Mouse (Mus musculus): Measurements from ENCODE around the gene Slc22a3. TPM values are rescaled to one million over a fixed set of nuclear protein-coding genes. Genes with fewer than 3 reads are reported as not detected.
A peak's percentile ranks its signal among the peaks of the same experiment; 100 is the strongest.

The Slc22a3 gene
- polyA plus RNA-seq, 1 experiment, result 0.11 TPM

DNA sequence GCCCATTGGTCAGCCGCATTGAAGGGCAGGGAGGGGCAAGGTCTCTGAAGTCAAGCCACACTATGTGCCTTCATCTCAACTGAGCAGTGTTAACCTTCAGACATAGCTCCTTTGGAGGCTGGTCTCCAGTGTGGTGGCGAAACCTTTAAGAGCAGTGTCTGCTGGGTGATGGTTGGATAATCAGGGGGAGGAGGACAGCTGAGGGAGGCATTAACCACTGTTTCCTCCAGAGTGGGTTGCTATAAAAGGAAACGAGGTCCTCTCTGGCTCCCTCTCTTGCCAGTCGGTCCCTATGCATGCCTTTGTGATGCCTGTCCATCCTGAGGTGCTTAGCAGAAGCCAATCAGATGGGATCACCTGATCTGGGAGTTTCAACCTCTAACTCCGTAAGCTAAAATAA is 38.8 kb downstream of the Slc22a3 start:
- TF ChIP-seq POLR2A (IDR thresholded peaks at IDR 0.05; ENCODE audit: control insufficient read depth, low read depth, low read length), result no peak
- no peak for TF ChIP-seq CTCF (IDR thresholded peaks at IDR 0.05; ENCODE audit: control insufficient read depth, insufficient read depth, insufficient replicate concordance, low read depth, low read length)
- Histone ChIP-seq H3K27ac (ENCODE audit: control insufficient read depth, insufficient read depth, low read depth, low read length) (no peak overlapping the region), H3K36me3 (ENCODE audit: control insufficient read depth, insufficient read depth, low read length) (no peaks in the 10 kb centered on the region), H3K4me3 (ENCODE audit: control insufficient read depth, low read depth, low read length) (no peak overlapping the region), H3K4me1 (ENCODE audit: control insufficient read depth, insufficient read depth, low read length) (no peaks in the 10 kb centered on the region), H3K27me3 (ENCODE audit: control insufficient read depth, insufficient read depth, low read length) (no peaks in the 10 kb centered on the region)

DNA sequence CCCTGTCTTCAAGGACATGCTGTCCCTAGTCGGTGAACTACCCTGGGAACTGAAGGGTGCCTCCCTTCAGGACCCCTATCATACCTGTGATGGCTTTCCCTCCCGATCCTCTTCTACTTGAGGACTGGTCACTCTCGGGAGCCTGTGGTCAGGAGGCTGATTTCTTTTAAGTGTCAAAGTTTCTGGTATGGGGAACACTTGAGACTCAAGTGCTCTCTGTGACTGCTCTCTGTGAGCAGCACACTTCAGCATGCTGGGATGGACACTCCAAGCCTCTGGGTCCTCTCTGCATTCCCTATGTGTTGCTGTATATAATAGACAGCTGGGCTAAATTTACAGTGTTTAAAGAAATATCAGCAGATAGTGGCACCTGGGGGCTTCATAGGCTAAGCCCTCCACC is 39.9 kb downstream of the Slc22a3 start:
- Histone ChIP-seq H3K4me1 (ENCODE audit: control insufficient read depth, insufficient read depth, low read length) (no peaks in the 10 kb centered on the region), H3K27ac (ENCODE audit: control insufficient read depth, insufficient read depth, low read depth, low read length) (no peak overlapping the region), H3K4me3 (ENCODE audit: control insufficient read depth, low read depth, low read length) (no peak overlapping the region), H3K36me3 (ENCODE audit: control insufficient read depth, insufficient read depth, low read length) (no peaks in the 10 kb centered on the region), H3K27me3 (ENCODE audit: control insufficient read depth, insufficient read depth, low read length) (no peaks in the 10 kb centered on the region)
- TF ChIP-seq CTCF (IDR thresholded peaks at IDR 0.05; ENCODE audit: control insufficient read depth, insufficient read depth, insufficient replicate concordance, low read depth, low read length), result no peak
- TF ChIP-seq POLR2A (IDR thresholded peaks at IDR 0.05; ENCODE audit: control insufficient read depth, low read depth, low read length), result no peak

DNA sequence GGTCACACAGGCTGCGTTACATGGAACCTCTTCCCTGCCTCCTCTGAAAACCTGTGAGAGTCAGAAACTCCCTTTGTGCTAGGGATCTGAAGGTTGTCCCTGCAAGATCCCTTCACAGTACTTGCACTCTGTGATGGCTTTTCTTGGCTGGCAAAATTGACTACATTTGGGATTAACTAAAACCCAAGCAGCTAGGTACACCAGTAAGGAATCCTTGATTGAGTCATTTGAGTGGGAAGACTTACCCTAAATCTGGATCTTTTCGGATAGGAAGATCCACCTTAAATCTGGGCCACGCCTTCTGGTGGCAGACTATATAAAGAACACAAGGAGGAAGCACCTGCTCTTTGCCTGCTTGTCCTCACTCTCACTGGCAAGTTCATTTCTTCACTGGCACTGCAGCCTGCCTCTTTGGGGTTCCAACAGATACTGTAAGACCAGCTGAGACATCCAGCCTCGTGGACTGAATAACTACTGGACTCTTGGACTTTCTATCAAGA is 41.0 kb downstream of the Slc22a3 start:
- TF ChIP-seq CTCF (IDR thresholded peaks at IDR 0.05; ENCODE audit: control insufficient read depth, insufficient read depth, insufficient replicate concordance, low read depth, low read length) (no peak), POLR2A (IDR thresholded peaks at IDR 0.05; ENCODE audit: control insufficient read depth, low read depth, low read length) (no peak)
- Histone ChIP-seq H3K27ac (ENCODE audit: control insufficient read depth, insufficient read depth, low read depth, low read length) (no peak overlapping the region), H3K27me3 (ENCODE audit: control insufficient read depth, insufficient read depth, low read length) (no peaks in the 10 kb centered on the region), H3K4me1 (ENCODE audit: control insufficient read depth, insufficient read depth, low read length) (no peaks in the 10 kb centered on the region), H3K36me3 (ENCODE audit: control insufficient read depth, insufficient read depth, low read length) (no peaks in the 10 kb centered on the region), H3K4me3 (ENCODE audit: control insufficient read depth, low read depth, low read length) (no peak overlapping the region)

DNA sequence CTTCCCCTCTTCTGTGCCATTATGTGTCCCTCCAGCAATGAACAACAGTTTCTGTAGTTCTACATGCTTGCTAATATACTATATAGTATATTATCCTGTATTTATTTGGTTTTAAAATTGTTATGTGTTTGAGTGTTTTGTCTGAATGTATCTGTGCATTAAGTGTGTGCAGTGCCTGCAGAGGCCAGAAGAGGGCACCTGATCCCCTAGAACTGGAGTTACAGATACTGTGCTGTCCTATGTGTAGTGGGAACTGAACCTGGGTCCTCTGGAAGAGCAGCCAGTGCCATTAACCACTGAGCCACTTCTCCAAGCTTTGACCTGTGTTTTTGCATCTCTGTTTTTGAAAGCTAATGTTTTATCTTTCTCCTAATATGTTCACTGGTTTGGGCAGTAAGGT is 46.3 kb downstream of the Slc22a3 start:
- Histone ChIP-seq H3K4me3 (ENCODE audit: control insufficient read depth, low read depth, low read length) (no peak overlapping the region), H3K36me3 (ENCODE audit: control insufficient read depth, insufficient read depth, low read length) (no peaks in the 10 kb centered on the region), H3K27ac (ENCODE audit: control insufficient read depth, insufficient read depth, low read depth, low read length) (no peak overlapping the region), H3K4me1 (ENCODE audit: control insufficient read depth, insufficient read depth, low read length) (no peaks in the 10 kb centered on the region), H3K27me3 (ENCODE audit: control insufficient read depth, insufficient read depth, low read length) (no peaks in the 10 kb centered on the region)
- TF ChIP-seq CTCF (IDR thresholded peaks at IDR 0.05; ENCODE audit: control insufficient read depth, insufficient read depth, insufficient replicate concordance, low read depth, low read length) (no peak; the same call in 1 of the 2 replicates), POLR2A (IDR thresholded peaks at IDR 0.05; ENCODE audit: control insufficient read depth, low read depth, low read length) (no peak)

DNA sequence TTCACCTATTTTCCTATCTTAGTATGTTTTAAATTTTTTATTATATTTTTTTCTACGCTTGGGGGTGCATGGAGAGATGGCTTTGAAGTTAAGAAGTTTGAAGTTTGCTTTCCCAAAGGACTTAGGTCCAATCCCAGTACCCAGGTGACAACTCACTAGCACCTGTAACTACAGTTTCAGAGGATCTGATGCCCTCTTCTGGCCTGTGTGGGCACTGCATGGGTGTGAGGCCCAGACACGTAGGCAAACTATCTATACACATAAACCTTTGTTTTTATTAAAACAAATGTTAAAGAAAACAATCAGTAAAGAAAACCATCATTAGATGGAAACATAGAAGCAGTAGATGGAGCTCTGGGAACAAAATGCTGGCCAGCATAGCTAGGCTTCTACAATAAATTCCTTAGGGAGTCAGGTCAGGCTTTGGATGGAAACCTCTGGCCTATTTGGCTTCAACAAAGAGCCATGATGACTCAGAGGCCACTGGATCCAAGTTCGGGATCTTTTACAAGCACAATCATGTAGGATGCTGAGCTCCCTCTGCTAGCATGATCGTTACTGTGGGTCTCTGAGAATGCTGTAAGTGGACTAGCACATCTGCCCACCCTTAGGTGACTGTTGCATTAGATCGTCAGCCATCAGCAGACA is 52.2 kb downstream of the Slc22a3 start:
- H3K4me1 ChIP-seq (ENCODE audit: control insufficient read depth, insufficient read depth, low read length), result no peaks in the 10 kb centered on the region
- H3K27ac ChIP-seq (ENCODE audit: control insufficient read depth, insufficient read depth, low read depth, low read length), result no peak overlapping the region
- peak; percentile 66; the same call in 1 of the 2 replicates for TF ChIP-seq CTCF (IDR thresholded peaks at IDR 0.05; ENCODE audit: control insufficient read depth, insufficient read depth, insufficient replicate concordance, low read depth, low read length)
- no peak for TF ChIP-seq POLR2A (IDR thresholded peaks at IDR 0.05; ENCODE audit: control insufficient read depth, low read depth, low read length)
- H3K27me3 ChIP-seq (ENCODE audit: control insufficient read depth, insufficient read depth, low read length), result no peaks in the 10 kb centered on the region
- H3K36me3 ChIP-seq (ENCODE audit: control insufficient read depth, insufficient read depth, low read length), result no peaks in the 10 kb centered on the region
- no peak overlapping the region for H3K4me3 ChIP-seq (ENCODE audit: control insufficient read depth, low read depth, low read length)

DNA sequence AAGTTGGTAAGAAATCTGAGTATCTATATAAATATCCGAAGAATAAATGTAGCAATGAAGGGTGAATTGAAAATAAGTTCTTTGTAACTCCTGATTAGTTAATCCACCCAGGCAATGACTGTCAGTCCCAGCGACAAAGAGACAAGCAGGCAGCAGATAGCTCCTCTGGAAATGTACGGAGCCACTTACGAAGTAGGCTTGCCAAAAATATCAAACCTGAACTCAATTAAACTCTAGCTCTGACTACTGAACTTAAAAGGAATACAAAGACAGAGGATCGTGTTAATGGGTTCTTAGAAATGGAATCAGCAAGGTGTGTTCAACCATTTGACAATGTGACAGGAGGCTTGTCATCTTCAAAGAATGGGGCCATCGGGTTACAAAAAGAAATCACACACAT is 53.8 kb downstream of the Slc22a3 start:
- no peaks in the 10 kb centered on the region for H3K27me3 ChIP-seq (ENCODE audit: control insufficient read depth, insufficient read depth, low read length)
- TF ChIP-seq POLR2A (IDR thresholded peaks at IDR 0.05; ENCODE audit: control insufficient read depth, low read depth, low read length) (no peak), CTCF (IDR thresholded peaks at IDR 0.05; ENCODE audit: control insufficient read depth, insufficient read depth, insufficient replicate concordance, low read depth, low read length) (no peak)

DNA sequence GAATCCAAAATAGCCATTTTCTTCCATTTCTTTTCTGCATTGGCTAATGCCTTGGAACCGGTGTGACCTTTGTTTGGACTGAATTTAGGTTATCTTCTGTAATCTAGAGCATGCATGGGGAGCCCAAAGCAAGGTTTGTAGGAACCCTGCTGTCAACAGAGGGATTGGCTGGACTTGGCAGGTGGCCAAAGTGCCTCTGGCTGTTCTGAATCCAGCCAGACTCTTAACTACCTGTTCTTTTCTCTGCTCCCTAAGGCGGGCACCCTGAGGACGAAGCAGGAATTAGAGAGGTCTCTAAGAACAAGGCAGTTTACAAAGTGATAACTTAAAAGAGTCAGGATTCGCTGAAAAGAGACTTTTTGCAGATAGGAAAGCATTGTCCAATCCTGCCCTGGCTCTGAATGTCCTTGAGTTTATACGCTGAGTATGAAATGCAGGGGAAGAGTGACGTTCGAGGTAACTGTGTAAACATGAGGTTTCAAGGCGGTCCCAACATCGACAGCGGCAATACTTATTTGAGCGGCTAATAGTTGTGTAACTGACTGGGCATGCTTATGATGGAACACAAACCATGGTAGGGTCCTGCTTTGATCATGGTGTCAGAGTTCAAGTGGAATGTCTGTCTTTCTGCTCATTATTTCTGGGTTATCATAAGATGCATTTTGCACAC is 54.5 kb downstream of the Slc22a3 start:
- no peaks in the 10 kb centered on the region for H3K27me3 ChIP-seq (ENCODE audit: control insufficient read depth, insufficient read depth, low read length)
- no peak overlapping the region for H3K27ac ChIP-seq (ENCODE audit: control insufficient read depth, insufficient read depth, low read depth, low read length)
- no peak overlapping the region for H3K4me3 ChIP-seq (ENCODE audit: control insufficient read depth, low read depth, low read length)
- no peaks in the 10 kb centered on the region for H3K36me3 ChIP-seq (ENCODE audit: control insufficient read depth, insufficient read depth, low read length)
- TF ChIP-seq CTCF (IDR thresholded peaks at IDR 0.05; ENCODE audit: control insufficient read depth, insufficient read depth, insufficient replicate concordance, low read depth, low read length) (no peak), POLR2A (IDR thresholded peaks at IDR 0.05; ENCODE audit: control insufficient read depth, low read depth, low read length) (no peak)
- H3K4me1 ChIP-seq (ENCODE audit: control insufficient read depth, insufficient read depth, low read length), result no peaks in the 10 kb centered on the region

More for the DNA sequence above, 53.8 kb downstream of the Slc22a3 start:
- H3K27ac ChIP-seq (ENCODE audit: control insufficient read depth, insufficient read depth, low read depth, low read length), result no peak overlapping the region
- H3K4me1 ChIP-seq (ENCODE audit: control insufficient read depth, insufficient read depth, low read length), result no peaks in the 10 kb centered on the region
- H3K4me3 ChIP-seq (ENCODE audit: control insufficient read depth, low read depth, low read length), result no peak overlapping the region
- H3K36me3 ChIP-seq (ENCODE audit: control insufficient read depth, insufficient read depth, low read length), result no peaks in the 10 kb centered on the region
